Mouse (Mus musculus) gastrocnemius, adult 2 months (tissue): ENCODE measurements at regions not wholly inside any gene's neighbourhood (a gene's known extent, or its start where the extent isn't known, plus 50 kb on each side); places are given as distances from the start of the nearest gene placed in this dataset.

Experiments used
- DNase-seq: peaks from one replicate; pipeline ENCODE4 v3.0.0; 2022
- H3K27ac ChIP-seq: fragments of 200-600 bp; 2 replicates; pipeline ENCODE4 v1.8.1; 2022; ENCODE audit warnings: mild to moderate bottlenecking
- H3K4me3 ChIP-seq: fragments of 200-600 bp; 2 replicates; pipeline ENCODE4 v1.8.1; 2022; ENCODE audit warnings: mild to moderate bottlenecking, moderate library complexity
- CTCF ChIP-seq: fragments of 200-600 bp; IDR thresholded peaks from 2 replicates; pipeline ENCODE4 v1.8.1; 2022; ENCODE audit warnings: antibody characterized with exemption, mild to moderate bottlenecking, moderate library complexity
- intact Hi-C: fragments of 180-260 bp; cut with DNase I; formaldehyde crosslinking; loops from one replicate; pipeline ENCODE4 v1.15.1; 2025

GRCm38 (mm10) chr2:167844556-167844955 lies 87.3 kb upstream of the Ptpn1 start:
- intact Hi-C loops: no loop called here
- H3K4me3 ChIP-seq: no peak overlapping the region
- peak; percentile 95 for DNase-seq
- peak overlapping the region; percentile 99 for H3K27ac ChIP-seq
- TF ChIP-seq CTCF: no peak

- peak overlapping the region; percentile 99 for H3K27ac ChIP-seq
- no peak for TF ChIP-seq CTCF
- intact Hi-C loops: no loop called here
- no peak overlapping the region for H3K4me3 ChIP-seq
- DNase-seq: no peak
These were observed 87.9 kb upstream of the Ptpn1 start for GRCm38 (mm10) chr2:167843921-167844320.

- Histone ChIP-seq H3K27ac (peak overlapping the region; percentile 99), H3K4me3 (no peak overlapping the region)
- TF ChIP-seq CTCF: no peak
- intact Hi-C loops: no loop called here
- DNase-seq: no peak
These were observed 88.9 kb upstream of the Ptpn1 start for GRCm38 (mm10) chr2:167842993-167843392.

- H3K27ac ChIP-seq: peak overlapping the region; percentile 99
- TF ChIP-seq CTCF: no peak
- H3K4me3 ChIP-seq: no peak overlapping the region
- intact Hi-C loops: no loop called here
- no peak for DNase-seq
These were observed 89.4 kb upstream of the Ptpn1 start for GRCm38 (mm10) chr2:167842473-167842872.

GRCm38 (mm10) chr2:167841339-167842240 lies 90.3 kb upstream of the Ptpn1 start:
- Histone ChIP-seq H3K27ac (peak overlapping the region; percentile 99), H3K4me3 (no peak overlapping the region)
- DNase-seq: no peak
- TF ChIP-seq CTCF: no peak
- intact Hi-C loops: no loop called here

GRCm38 (mm10) chr2:167840344-167840743 lies 91.5 kb upstream of the Ptpn1 start:
- TF ChIP-seq CTCF: no peak
- Histone ChIP-seq H3K27ac (no peak overlapping the region), H3K4me3 (no peak overlapping the region)
- intact Hi-C loops: no loop called here
- no peak for DNase-seq

- TF ChIP-seq CTCF: no peak
These were observed 92.4 kb upstream of the Ptpn1 start for GRCm38 (mm10) chr2:167839324-167839981.

GRCm38 (mm10) chr2:167837596-167837995 lies 94.3 kb upstream of the Ptpn1 start:
- no peak for DNase-seq
- intact Hi-C loops: no loop called here
- peak overlapping the region; percentile 89 for H3K27ac ChIP-seq
- TF ChIP-seq CTCF: no peak
- no peak overlapping the region for H3K4me3 ChIP-seq

More at GRCm38 (mm10) chr2:167839324-167839981, 92.4 kb upstream of the Ptpn1 start:
- Histone ChIP-seq H3K27ac (0 out of 2 replicates have a peak overlapping the region, but pooled peaks have one; percentile 24), H3K4me3 (no peak overlapping the region)
- no peak for DNase-seq
- intact Hi-C loops: no loop called here

GRCm38 (mm10) chr2:167836611-167837010 lies 95.2 kb upstream of the Ptpn1 start:
- intact Hi-C loops: no loop called here
- peak overlapping the region; percentile 89 for H3K27ac ChIP-seq

GRCm38 (mm10) chr2:167834605-167835004 lies 97.3 kb upstream of the Ptpn1 start:
- no peak for TF ChIP-seq CTCF
- Histone ChIP-seq H3K4me3 (no peak overlapping the region), H3K27ac (peak overlapping the region; percentile 89)
- DNase-seq: peak; percentile 57
- intact Hi-C loops: no loop called here

More at GRCm38 (mm10) chr2:167836611-167837010, 95.2 kb upstream of the Ptpn1 start:
- no peak for DNase-seq
- no peak for TF ChIP-seq CTCF
- H3K4me3 ChIP-seq: no peak overlapping the region

GRCm38 (mm10) chr2:167833290-167833953 lies 98.4 kb upstream of the Ptpn1 start:
- peak overlapping the region; percentile 50 for H3K4me3 ChIP-seq
- intact Hi-C loops: no loop called here
- no peak for TF ChIP-seq CTCF
- DNase-seq: peak; percentile 86
- peak overlapping the region; percentile 89 for H3K27ac ChIP-seq

GRCm38 (mm10) chr2:167831076-167832039 lies 100.5 kb upstream of the Ptpn1 start:
- DNase-seq: peak; percentile 63
- TF ChIP-seq CTCF: no peak
- intact Hi-C loops: no loop called here
- Histone ChIP-seq H3K4me3 (no peak overlapping the region), H3K27ac (peak overlapping the region; percentile 97)
